Mouse (Mus musculus) neural tube, embryonic 12.5 days (tissue): ENCODE measurements around the gene Plekhs1. TPM values are rescaled to one million over a fixed set of nuclear protein-coding genes. Genes with fewer than 3 reads are reported as not detected.

Source experiments
- ATAC-seq: fragments of 200-750 bp; cut with Nextera tagmentation; 2 replicates; pipeline ENCODE4 v1.8.0; 2017; ENCODE audit warnings: low read depth, mild to moderate bottlenecking, moderate TSS enrichment, moderate library complexity; ENCODE audit not compliant: low FRiP score
- H3K27ac ChIP-seq: fragments of 300-500 bp; sonication (generic); 2 replicates; pipeline ENCODE4 v1.5.1; 2016
- H3K27me3 ChIP-seq: fragments of 300-500 bp; sonication (generic); replicated peaks from 2 replicates; pipeline ENCODE4 v1.6.1; 2016; ENCODE audit warnings: mild to moderate bottlenecking
- H3K36me3 ChIP-seq: fragments of 300-500 bp; sonication (generic); 2 replicates; pipeline ENCODE4 v1.6.1; 2016; ENCODE audit warnings: mild to moderate bottlenecking
- H3K4me1 ChIP-seq: fragments of 300-500 bp; sonication (generic); 2 replicates; pipeline ENCODE4 v1.6.1; 2016
- H3K4me2 ChIP-seq: fragments of 300-500 bp; sonication (generic); replicated peaks from 2 replicates; pipeline ENCODE4 v1.6.1; 2016; ENCODE audit warnings: mild to moderate bottlenecking
- H3K4me3 ChIP-seq: fragments of 300-500 bp; sonication (generic); 2 replicates; pipeline ENCODE4 v1.5.1; 2016
- H3K9ac ChIP-seq: fragments of 300-500 bp; sonication (generic); 2 replicates; pipeline ENCODE4 v1.6.1; 2016; ENCODE audit warnings: mild to moderate bottlenecking
- H3K9me3 ChIP-seq: fragments of 300-500 bp; sonication (generic); 2 replicates; pipeline ENCODE4 v1.6.1; 2016; ENCODE audit warnings: mild to moderate bottlenecking
- WGBS: fragments of 180-500 bp; shearing (Covaris S2); methylation state at CpG from one replicate; pipeline ENCODE4 v1.1.7; 2016; 5-methylcytosine and 5-hydroxymethylcytosine counted together
- polyA plus RNA-seq: library from polyadenylated mRNA; unstranded; fragments of >200 nt; fragmentation: Nextera tagmentation; extraction: Ambion mirVana; gene quantifications from 2 replicates; pipeline ENCODE4 v1.2.1, GENCODE M21; 2016

The Plekhs1 gene
- polyA plus RNA-seq, 1 experiment from 2014 or later, result 0.15 TPM

- Histone ChIP-seq H3K4me1 (no peaks in the 10 kb centered on the region), H3K27me3 (no peaks in the 10 kb centered on the region), H3K4me3 (no peak overlapping the region), H3K9ac (no peak overlapping the region), H3K4me2 (no peak overlapping the region), H3K9me3 (no peaks in the 10 kb centered on the region), H3K36me3 (peaks cover 17% of the 10 kb centered on the region; the same call in 1 of the 2 replicates), H3K27ac (no peak overlapping the region)
- 92% methylated on average over 14 of the region's 14 CpGs for WGBS
- no peak for ATAC-seq
Measured at GRCm38 (mm10) chr19:56533291-56534071, 72.0 kb downstream of the Plekhs1 start.

DNA sequence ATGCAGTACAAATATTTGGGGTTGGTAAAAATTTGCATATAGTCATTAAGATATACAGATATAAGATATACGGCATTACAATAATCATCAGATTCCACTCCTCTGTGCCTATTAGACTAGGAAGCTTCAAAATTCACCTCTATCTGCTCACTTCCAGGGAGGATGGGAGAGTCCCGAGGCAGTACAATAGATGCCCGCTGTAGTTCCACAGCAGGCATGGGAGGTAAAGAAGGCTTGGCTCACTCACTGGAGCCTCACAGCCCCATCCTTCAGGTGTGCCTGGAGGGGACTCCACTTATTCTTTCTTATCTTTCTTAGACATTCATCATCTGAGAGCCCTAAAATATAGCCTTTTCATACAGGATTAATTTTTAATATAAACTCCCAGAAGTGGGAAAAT lies 72.9 kb downstream of the Plekhs1 start:
- H3K4me2 ChIP-seq, result no peak overlapping the region

DNA sequence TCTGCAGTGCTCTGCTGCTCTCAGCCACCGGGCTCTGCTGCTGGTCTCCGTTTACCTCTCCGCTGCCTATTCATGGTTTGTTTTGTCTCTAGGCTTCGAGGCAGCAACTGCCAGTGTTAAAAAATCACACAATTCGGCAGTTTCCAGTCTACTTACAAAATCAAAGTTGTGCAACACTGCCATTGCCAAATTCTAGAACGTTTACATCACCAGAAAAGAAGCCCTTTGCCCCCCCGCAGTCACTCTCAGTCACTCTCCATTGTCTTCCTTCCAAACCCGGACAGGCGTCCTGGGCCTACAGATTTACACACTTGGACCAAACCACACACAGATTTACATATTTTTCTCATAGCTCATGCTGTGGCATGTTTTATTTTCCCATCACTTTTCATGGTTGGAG lies 73.6 kb downstream of the Plekhs1 start:
- WGBS, result 70% methylated on average over 9 of the region's 9 CpGs
- no peaks in the 10 kb centered on the region for H3K9me3 ChIP-seq

More for the DNA sequence above, 72.9 kb downstream of the Plekhs1 start:
- Histone ChIP-seq H3K9me3 (no peaks in the 10 kb centered on the region), H3K4me1 (no peaks in the 10 kb centered on the region), H3K36me3 (peaks cover 17% of the 10 kb centered on the region; the same call in 1 of the 2 replicates), H3K9ac (no peak overlapping the region), H3K27me3 (no peaks in the 10 kb centered on the region), H3K27ac (no peak overlapping the region), H3K4me3 (no peak overlapping the region)
- no peak for ATAC-seq
- WGBS, result 92% methylated on average over 3 of the region's 3 CpGs

GRCm38 (mm10) chr19:56535765-56536164 lies 74.3 kb downstream of the Plekhs1 start:
- ATAC-seq, result no peak
- H3K27me3 ChIP-seq, result no peaks in the 10 kb centered on the region
- peaks cover 20% of the 10 kb centered on the region; the same call in 1 of the 2 replicates for H3K36me3 ChIP-seq
- no peak overlapping the region for H3K4me2 ChIP-seq
- no peaks in the 10 kb centered on the region for H3K9me3 ChIP-seq
- H3K4me1 ChIP-seq, result no peaks in the 10 kb centered on the region
- no peak overlapping the region for H3K4me3 ChIP-seq
- 92% methylated on average over 9 of the region's 9 CpGs for WGBS
- H3K27ac ChIP-seq, result no peak overlapping the region
- no peak overlapping the region for H3K9ac ChIP-seq

More for the DNA sequence above, 73.6 kb downstream of the Plekhs1 start:
- H3K4me2 ChIP-seq, result no peak overlapping the region
- H3K27ac ChIP-seq, result no peak overlapping the region
- H3K4me1 ChIP-seq, result no peaks in the 10 kb centered on the region
- no peaks in the 10 kb centered on the region for H3K27me3 ChIP-seq
- H3K36me3 ChIP-seq, result peaks cover 17% of the 10 kb centered on the region; the same call in 1 of the 2 replicates
- no peak overlapping the region for H3K9ac ChIP-seq
- no peak overlapping the region for H3K4me3 ChIP-seq
- no peak for ATAC-seq

Other genes starting within 250 kb of the Plekhs1 start
- gene Habp2, start 174.5 kb upstream of the Plekhs1 start, polyA plus RNA-seq, result not detected in 2 replicates
- gene Nrap, start 71.6 kb upstream of the Plekhs1 start, polyA plus RNA-seq, result 0.19 and 0.27 TPM in 2 replicates
- gene Casp7, start 64.5 kb upstream of the Plekhs1 start, polyA plus RNA-seq, result 16.0 and 16.4 TPM in 2 replicates
- 12.1 and 16.0 TPM in 2 replicates for gene Dclre1a, start 86.6 kb downstream of the Plekhs1 start, polyA plus RNA-seq
- 12.7 and 14.7 TPM in 2 replicates for gene Nhlrc2, start 86.6 kb downstream of the Plekhs1 start, polyA plus RNA-seq